Mouse (Mus musculus) thymus, postnatal 4 days (tissue): Measurements from ENCODE around the gene Tbc1d22a.

Experiments
- DNase-seq: peaks from one replicate; pipeline ENCODE4 v3.0.0; 2021

Gene Tbc1d22a

GRCm38 (mm10) chr15:86520201-86520600, 305.9 kb downstream of the Tbc1d22a start:
- no peak for DNase-seq

- DNase-seq: no peak
Observed at GRCm38 (mm10) chr15:86535356-86535755, 321.1 kb downstream of the Tbc1d22a start.

GRCm38 (mm10) chr15:86542371-86542770, 328.1 kb downstream of the Tbc1d22a start:
- no peak for DNase-seq

- no peak for DNase-seq
Observed at GRCm38 (mm10) chr15:86544122-86544795, 330.0 kb downstream of the Tbc1d22a start.
